Mouse (Mus musculus): ENCODE results near the gene Fmo2. TPM values are rescaled to one million over a fixed set of nuclear protein-coding genes. Genes with fewer than 3 reads are reported as not detected.
A peak's percentile ranks its signal among the peaks of the same experiment; 100 is the strongest.

The Fmo2 gene
- polyA plus RNA-seq, 1 experiment from 2014 or later: not detected

GRCm38 (mm10) chr1:162865493-162865830, 33.1 kb downstream of the Fmo2 start:
- ATAC-seq (replicated peaks; ENCODE audit: insufficient number of reproducible peaks, low FRiP score, low TSS enrichment, low read depth) (no peak), DNase-seq (ENCODE audit: low spot score) (no peak)
- no peak overlapping the region for H3K4me2 ChIP-seq (ENCODE audit: low read depth, low read length)
- H3K9me3 ChIP-seq (replicated peaks; ENCODE audit: control insufficient read depth, low read length): no peaks in the 10 kb centered on the region
- 63% methylated on average over 3 of the region's 3 CpGs for WGBS
- H3K27ac ChIP-seq (replicated peaks; ENCODE audit: low read depth, low read length): no peak overlapping the region
- no peaks in the 10 kb centered on the region for H3K27me3 ChIP-seq (ENCODE audit: control insufficient read depth, insufficient read depth, low read length)
- H3K4me1 ChIP-seq (ENCODE audit: control insufficient read depth, insufficient read depth, low read length): no peaks in the 10 kb centered on the region
- no peak overlapping the region for H3K9ac ChIP-seq (replicated peaks; ENCODE audit: low read length)
- H3K4me3 ChIP-seq (ENCODE audit: low read depth, low read length): no peak overlapping the region
- no peaks in the 10 kb centered on the region for H3K36me3 ChIP-seq (replicated peaks; ENCODE audit: control insufficient read depth, insufficient read depth, low read depth, low read length)

DNA sequence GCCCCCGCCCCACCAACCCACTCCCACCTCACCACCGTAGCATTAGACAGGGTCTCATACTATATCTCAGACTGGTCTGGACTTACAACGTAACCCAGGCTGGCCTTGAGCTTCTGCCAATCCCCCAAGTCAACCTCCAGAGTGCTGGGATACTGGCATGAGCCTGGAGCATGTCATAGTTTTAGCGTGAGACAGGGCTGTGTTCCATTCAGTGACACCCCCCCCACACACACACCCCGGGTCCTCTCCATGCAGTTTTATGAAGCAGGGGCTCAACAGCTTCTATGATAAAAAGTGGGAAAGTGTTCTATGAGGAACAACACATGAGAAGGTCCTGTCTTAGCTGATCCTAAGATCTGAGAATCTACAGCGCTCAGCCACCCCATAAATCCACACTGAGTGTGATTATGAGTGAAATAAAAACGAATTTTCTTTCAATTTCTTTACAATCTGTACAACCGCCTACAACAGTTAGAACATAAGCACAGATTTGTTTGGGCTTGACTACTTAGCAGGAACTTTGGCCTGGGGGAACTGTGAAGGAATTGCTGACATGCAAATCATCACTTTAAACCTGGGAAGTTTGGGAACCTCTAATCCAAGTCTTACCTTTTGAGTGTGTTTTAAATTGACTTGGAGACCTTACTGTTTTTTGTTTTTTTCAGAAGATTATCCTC, 33.6 kb downstream of the Fmo2 start:
- Histone ChIP-seq H3K4me2 (ENCODE audit: low read depth, low read length) (no peak overlapping the region), H3K9me3 (replicated peaks; ENCODE audit: control insufficient read depth, low read length) (no peaks in the 10 kb centered on the region), H3K27me3 (ENCODE audit: control insufficient read depth, insufficient read depth, low read length) (no peaks in the 10 kb centered on the region), H3K4me3 (ENCODE audit: low read depth, low read length) (no peak overlapping the region), H3K9ac (replicated peaks; ENCODE audit: low read length) (no peak overlapping the region), H3K4me1 (ENCODE audit: control insufficient read depth, insufficient read depth, low read length) (no peaks in the 10 kb centered on the region), H3K27ac (replicated peaks; ENCODE audit: low read depth, low read length) (no peak overlapping the region), H3K36me3 (replicated peaks; ENCODE audit: control insufficient read depth, insufficient read depth, low read depth, low read length) (no peaks in the 10 kb centered on the region)
- ATAC-seq (replicated peaks; ENCODE audit: insufficient number of reproducible peaks, low FRiP score, low TSS enrichment, low read depth) (no peak), DNase-seq (ENCODE audit: low spot score) (no peak)
- WGBS: 83% methylated on average over 8 of the region's 8 CpGs

GRCm38 (mm10) chr1:162864279-162864678, 34.2 kb downstream of the Fmo2 start:
- Histone ChIP-seq H3K9ac (replicated peaks; ENCODE audit: low read length) (no peak overlapping the region), H3K4me3 (ENCODE audit: low read depth, low read length) (no peak overlapping the region), H3K4me1 (ENCODE audit: control insufficient read depth, insufficient read depth, low read length) (no peaks in the 10 kb centered on the region; the same call in 1 of the 2 replicates), H3K27ac (replicated peaks; ENCODE audit: low read depth, low read length) (no peak overlapping the region), H3K36me3 (replicated peaks; ENCODE audit: control insufficient read depth, insufficient read depth, low read depth, low read length) (no peaks in the 10 kb centered on the region), H3K27me3 (ENCODE audit: control insufficient read depth, insufficient read depth, low read length) (no peaks in the 10 kb centered on the region), H3K4me2 (ENCODE audit: low read depth, low read length) (no peak overlapping the region), H3K9me3 (replicated peaks; ENCODE audit: control insufficient read depth, low read length) (no peaks in the 10 kb centered on the region)
- ATAC-seq (replicated peaks; ENCODE audit: insufficient number of reproducible peaks, low FRiP score, low TSS enrichment, low read depth) (no peak), DNase-seq (ENCODE audit: low spot score) (no peak)
- WGBS: 92% methylated on average over 5 of the region's 5 CpGs

- Histone ChIP-seq H3K27me3 (ENCODE audit: control insufficient read depth, insufficient read depth, low read length) (no peaks in the 10 kb centered on the region), H3K4me3 (ENCODE audit: low read depth, low read length) (no peak overlapping the region), H3K4me2 (ENCODE audit: low read depth, low read length) (no peak overlapping the region), H3K4me1 (ENCODE audit: control insufficient read depth, insufficient read depth, low read length) (no peaks in the 10 kb centered on the region; the same call in 1 of the 2 replicates), H3K9ac (replicated peaks; ENCODE audit: low read length) (no peak overlapping the region), H3K36me3 (replicated peaks; ENCODE audit: control insufficient read depth, insufficient read depth, low read depth, low read length) (no peaks in the 10 kb centered on the region), H3K9me3 (replicated peaks; ENCODE audit: control insufficient read depth, low read length) (no peaks in the 10 kb centered on the region), H3K27ac (replicated peaks; ENCODE audit: low read depth, low read length) (no peak overlapping the region)
- 89% methylated on average over 3 of the region's 3 CpGs for WGBS
- DNase-seq (ENCODE audit: low spot score) (no peak), ATAC-seq (replicated peaks; ENCODE audit: insufficient number of reproducible peaks, low FRiP score, low TSS enrichment, low read depth) (no peak)
These were observed 34.9 kb downstream of the Fmo2 start for GRCm38 (mm10) chr1:162863579-162863978.

- no peak overlapping the region for H3K4me2 ChIP-seq (ENCODE audit: low read depth, low read length)
- no peaks in the 10 kb centered on the region for H3K27me3 ChIP-seq (ENCODE audit: control insufficient read depth, insufficient read depth, low read length)
- no peak overlapping the region for H3K4me3 ChIP-seq (ENCODE audit: low read depth, low read length)
- H3K9me3 ChIP-seq (replicated peaks; ENCODE audit: control insufficient read depth, low read length): no peaks in the 10 kb centered on the region
- no peak for DNase-seq (ENCODE audit: low spot score)
- H3K27ac ChIP-seq (replicated peaks; ENCODE audit: low read depth, low read length): no peak overlapping the region
- H3K9ac ChIP-seq (replicated peaks; ENCODE audit: low read length): no peak overlapping the region
- no peaks in the 10 kb centered on the region for H3K36me3 ChIP-seq (replicated peaks; ENCODE audit: control insufficient read depth, insufficient read depth, low read depth, low read length)
- ATAC-seq (replicated peaks; ENCODE audit: insufficient number of reproducible peaks, low FRiP score, low TSS enrichment, low read depth): no peak
- WGBS: 33% methylated on average over 1 of the region's 1 CpGs
- H3K4me1 ChIP-seq (ENCODE audit: control insufficient read depth, insufficient read depth, low read length): no peaks in the 10 kb centered on the region; the same call in 1 of the 2 replicates
These were observed 36.2 kb downstream of the Fmo2 start for GRCm38 (mm10) chr1:162862328-162862727.

DNA sequence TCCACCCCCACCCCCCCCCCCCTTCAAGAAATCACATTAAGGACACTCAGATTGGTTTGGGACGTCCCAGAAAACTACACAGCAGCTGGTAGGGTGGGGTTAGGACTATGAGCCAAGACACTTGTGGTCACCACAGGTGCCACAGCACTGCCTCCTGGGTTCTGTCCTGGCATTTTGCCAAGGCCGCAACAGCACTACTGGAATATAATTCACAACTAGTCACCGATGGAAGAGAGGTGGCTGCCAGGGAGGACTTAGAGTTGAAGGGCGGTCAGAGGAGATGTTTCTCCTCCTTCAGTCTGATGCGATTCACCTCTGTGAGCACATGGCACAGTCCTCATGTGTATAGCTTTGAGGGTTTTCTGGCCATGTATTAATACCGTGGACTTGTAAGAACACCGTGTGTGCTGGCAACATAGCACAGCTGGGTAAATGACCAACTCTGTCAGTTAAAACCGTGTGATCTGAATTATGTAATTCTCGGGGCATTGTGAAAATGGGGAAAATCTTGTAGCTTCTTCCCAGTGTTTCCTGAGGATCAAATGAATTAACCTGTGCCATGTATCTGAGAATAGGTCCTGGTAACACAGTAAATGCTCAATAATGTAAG, 38.4 kb downstream of the Fmo2 start:
- WGBS: 82% methylated on average over 9 of the region's 9 CpGs
- H3K9ac ChIP-seq (replicated peaks; ENCODE audit: low read length): no peak overlapping the region
- no peaks in the 10 kb centered on the region; the same call in 1 of the 2 replicates for H3K4me1 ChIP-seq (ENCODE audit: control insufficient read depth, insufficient read depth, low read length)
- ATAC-seq (replicated peaks; ENCODE audit: insufficient number of reproducible peaks, low FRiP score, low TSS enrichment, low read depth) (0 out of 2 replicates have a peak, but pooled peaks have one; percentile 7), DNase-seq (ENCODE audit: low spot score) (no peak)
- H3K9me3 ChIP-seq (replicated peaks; ENCODE audit: control insufficient read depth, low read length): no peaks in the 10 kb centered on the region
- no peak overlapping the region for H3K4me2 ChIP-seq (ENCODE audit: low read depth, low read length)
- no peaks in the 10 kb centered on the region for H3K27me3 ChIP-seq (ENCODE audit: control insufficient read depth, insufficient read depth, low read length)
- no peak overlapping the region for H3K27ac ChIP-seq (replicated peaks; ENCODE audit: low read depth, low read length)
- no peaks in the 10 kb centered on the region for H3K36me3 ChIP-seq (replicated peaks; ENCODE audit: control insufficient read depth, insufficient read depth, low read depth, low read length)
- no peak overlapping the region for H3K4me3 ChIP-seq (ENCODE audit: low read depth, low read length)

- Histone ChIP-seq H3K27me3 (ENCODE audit: control insufficient read depth, insufficient read depth, low read length) (no peaks in the 10 kb centered on the region), H3K4me2 (ENCODE audit: low read depth, low read length) (no peak overlapping the region), H3K4me1 (ENCODE audit: control insufficient read depth, insufficient read depth, low read length) (no peaks in the 10 kb centered on the region; the same call in 1 of the 2 replicates), H3K27ac (replicated peaks; ENCODE audit: low read depth, low read length) (no peak overlapping the region), H3K36me3 (replicated peaks; ENCODE audit: control insufficient read depth, insufficient read depth, low read depth, low read length) (no peaks in the 10 kb centered on the region), H3K9ac (replicated peaks; ENCODE audit: low read length) (no peak overlapping the region), H3K4me3 (ENCODE audit: low read depth, low read length) (no peak overlapping the region), H3K9me3 (replicated peaks; ENCODE audit: control insufficient read depth, low read length) (no peaks in the 10 kb centered on the region)
- DNase-seq (ENCODE audit: low spot score): no peak
- WGBS: 37% methylated on average over 10 of the region's 10 CpGs
- ATAC-seq (replicated peaks; ENCODE audit: insufficient number of reproducible peaks, low FRiP score, low TSS enrichment, low read depth): 0 out of 2 replicates have a peak, but pooled peaks have one; percentile 17
These were observed 39.0 kb downstream of the Fmo2 start for GRCm38 (mm10) chr1:162859545-162859976.

DNA sequence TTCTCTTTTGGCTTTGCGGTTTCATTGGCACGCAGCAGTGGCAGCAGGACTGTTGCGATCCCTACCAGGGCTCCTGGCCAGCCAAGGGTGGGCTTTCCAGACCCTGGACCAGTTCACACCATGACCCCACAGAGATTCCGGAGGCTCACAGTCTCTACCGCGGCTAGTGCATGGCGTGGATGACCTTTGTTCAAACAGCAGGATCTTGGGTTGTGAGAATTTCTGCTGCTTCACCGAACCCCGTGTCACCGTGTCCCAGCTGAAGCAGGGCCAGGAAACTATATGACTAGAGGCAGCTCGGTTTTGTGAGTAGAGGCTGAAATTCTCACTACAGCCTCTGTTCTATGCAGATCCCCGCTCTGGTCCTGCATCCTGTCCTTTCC, 39.8 kb downstream of the Fmo2 start:
- ATAC-seq (replicated peaks; ENCODE audit: insufficient number of reproducible peaks, low FRiP score, low TSS enrichment, low read depth): 0 out of 2 replicates have a peak, but pooled peaks have one; percentile 9

More for the DNA sequence above, 39.8 kb downstream of the Fmo2 start:
- Histone ChIP-seq H3K4me2 (ENCODE audit: low read depth, low read length) (no peak overlapping the region), H3K27ac (replicated peaks; ENCODE audit: low read depth, low read length) (no peak overlapping the region), H3K9me3 (replicated peaks; ENCODE audit: control insufficient read depth, low read length) (no peaks in the 10 kb centered on the region), H3K27me3 (ENCODE audit: control insufficient read depth, insufficient read depth, low read length) (no peaks in the 10 kb centered on the region), H3K4me3 (ENCODE audit: low read depth, low read length) (no peak overlapping the region), H3K36me3 (replicated peaks; ENCODE audit: control insufficient read depth, insufficient read depth, low read depth, low read length) (no peaks in the 10 kb centered on the region), H3K9ac (replicated peaks; ENCODE audit: low read length) (no peak overlapping the region), H3K4me1 (ENCODE audit: control insufficient read depth, insufficient read depth, low read length) (no peaks in the 10 kb centered on the region; the same call in 1 of the 2 replicates)
- 66% methylated on average over 12 of the region's 12 CpGs for WGBS
- DNase-seq (ENCODE audit: low spot score): no peak
